Mouse (Mus musculus) thymus, postnatal 25 days (tissue): ENCODE results near the gene Trpd52l3.

Experiments used
- DNase-seq: peaks from one replicate; pipeline ENCODE4 v3.0.0; 2022

The Trpd52l3 gene

DNA sequence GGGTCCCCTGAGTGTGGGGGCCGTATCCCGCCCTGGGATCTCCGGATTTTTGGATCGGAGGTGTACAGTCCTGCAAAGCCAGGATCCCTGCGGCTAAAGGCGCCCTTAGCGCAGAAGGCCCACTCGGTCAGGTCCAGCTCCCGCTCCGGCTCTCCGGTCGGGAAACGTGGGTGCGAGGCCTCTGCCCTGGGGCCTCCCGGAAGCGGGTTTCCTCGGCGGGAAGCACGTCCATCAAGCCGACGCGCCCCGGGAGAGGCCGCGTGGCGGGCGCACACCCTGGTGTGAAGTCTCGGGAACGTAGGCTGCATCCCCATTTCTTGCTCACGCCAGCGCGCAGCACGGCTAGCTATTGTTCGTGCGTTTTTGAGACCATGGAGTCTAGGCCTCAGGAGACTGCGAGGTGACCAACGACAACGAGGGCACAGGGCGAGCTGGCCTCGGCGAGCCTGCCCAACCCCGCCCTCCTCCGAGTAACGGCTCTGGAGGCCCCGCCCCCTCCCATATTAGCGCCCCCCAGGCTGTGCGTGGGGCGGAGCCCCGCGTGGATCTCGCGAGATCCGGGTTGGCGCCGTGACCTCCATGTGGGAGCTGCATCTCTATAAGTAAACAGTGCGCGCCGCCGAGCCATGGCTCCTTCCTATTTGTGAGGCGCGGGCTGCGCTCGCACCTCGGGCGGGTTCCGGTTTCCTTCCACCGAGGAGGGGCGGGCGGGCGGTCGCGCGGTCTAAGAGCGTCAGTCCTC lies 26.5 kb downstream of the Trpd52l3 start, which contains the start of gene Uhrf2:
TSS of gene Uhrf2 (plus strand) at position 620 of the 742 bp plus-strand sequence.
- DNase-seq = peak; percentile 97

GRCm38 (mm10) chr19:30030636-30031467 lies 27.3 kb downstream of the Trpd52l3 start:
- no peak for DNase-seq

- DNase-seq = no peak
Observed at GRCm38 (mm10) chr19:30031468-30031931, 27.9 kb downstream of the Trpd52l3 start.

DNA sequence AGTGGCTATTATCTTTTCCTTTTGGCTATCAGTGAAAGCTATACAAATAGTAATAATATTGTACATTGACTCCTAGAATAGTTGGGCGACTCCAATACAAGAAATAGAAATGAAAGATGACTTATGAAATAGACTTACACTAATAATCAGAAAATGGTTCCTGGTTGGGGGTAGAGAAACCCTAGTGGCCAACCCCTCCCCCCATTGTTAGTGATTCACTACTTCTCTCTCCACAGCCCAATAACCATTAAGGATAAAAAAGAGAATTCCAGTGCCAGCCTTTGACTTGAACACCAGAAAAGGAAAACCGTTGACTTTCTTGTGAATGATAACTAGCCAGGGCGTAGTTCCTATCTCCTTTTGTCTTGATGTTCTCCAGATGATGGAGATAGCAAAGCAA lies 28.6 kb downstream of the Trpd52l3 start:
- DNase-seq = no peak

DNA sequence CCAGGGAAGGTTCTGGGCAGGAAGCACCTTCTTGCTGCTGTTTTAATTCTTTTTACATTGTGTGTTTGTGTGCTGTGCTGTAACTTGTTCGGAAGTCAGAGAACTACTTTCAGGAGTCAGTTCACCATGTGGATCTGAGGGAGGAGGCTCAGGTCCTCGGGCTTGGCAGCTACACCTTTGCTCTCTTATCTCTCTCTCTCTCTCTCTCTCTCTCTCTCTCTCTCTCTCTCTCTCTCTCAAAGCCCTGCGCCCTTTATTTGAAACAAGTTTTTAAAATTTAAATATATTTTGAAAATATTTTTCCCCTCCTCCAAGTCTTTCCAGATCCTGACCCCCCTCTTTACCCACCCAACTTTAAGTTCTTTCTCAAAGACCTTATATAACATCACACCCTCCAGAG lies 31.8 kb downstream of the Trpd52l3 start:
- DNase-seq = no peak

- no peak for DNase-seq
Observed at GRCm38 (mm10) chr19:30043691-30044090, 40.1 kb downstream of the Trpd52l3 start.

- no peak for DNase-seq
Observed at GRCm38 (mm10) chr19:30044630-30045029, 41.0 kb downstream of the Trpd52l3 start.

DNA sequence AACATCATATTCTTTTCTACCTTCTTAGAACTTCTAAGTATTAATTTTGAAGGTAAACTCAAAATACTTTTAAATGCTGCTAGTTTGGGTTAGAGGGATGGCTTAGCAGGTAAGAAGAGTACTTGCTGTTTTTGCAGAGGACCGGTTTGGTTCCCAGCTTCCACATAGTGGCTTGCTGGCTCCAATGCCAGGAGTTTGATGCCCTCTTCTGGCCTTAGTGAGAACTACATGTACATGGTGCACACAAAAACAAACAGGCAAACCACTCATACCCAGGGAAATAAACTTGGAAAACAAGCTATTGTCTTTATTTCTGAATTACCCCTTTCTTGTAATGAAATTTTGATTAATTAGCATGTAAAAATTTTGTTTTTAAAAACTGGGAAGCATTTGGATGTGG lies 42.3 kb downstream of the Trpd52l3 start:
- DNase-seq = peak; percentile 44

- DNase-seq = no peak
Observed at GRCm38 (mm10) chr19:30050584-30050983, 47.0 kb downstream of the Trpd52l3 start.

- DNase-seq = no peak
Observed at GRCm38 (mm10) chr19:30051479-30051878, 47.9 kb downstream of the Trpd52l3 start.

GRCm38 (mm10) chr19:30054218-30054617 lies 50.6 kb downstream of the Trpd52l3 start:
- DNase-seq = no peak
